Mouse (Mus musculus) cerebellum, adult 2 months (tissue): ENCODE measurements around the gene Fam151a. TPM values are rescaled to one million over a fixed set of nuclear protein-coding genes. Genes with fewer than 3 reads are reported as not detected.

Source experiments
- DNase-seq, 2 experiments: peaks; one replicate each; pipeline ENCODE4 v3.0.0; 2021
- H3K27ac ChIP-seq: fragments of 200-500 bp; 2 replicates; pipeline ENCODE4 v1.5.1; 2012; ENCODE audit warnings: low read length, control low read depth, inconsistent platforms; ENCODE audit not compliant: insufficient read depth
- H3K27me3 ChIP-seq: fragments of 200-500 bp; 2 replicates; pipeline ENCODE4 v1.6.1; 2012; ENCODE audit warnings: inconsistent platforms, mild to moderate bottlenecking, low read length, moderate library complexity; ENCODE audit not compliant: control insufficient read depth, insufficient read depth
- H3K4me1 ChIP-seq: fragments of 200-500 bp; 2 replicates; pipeline ENCODE4 v1.6.1; 2011; ENCODE audit warnings: low read length; ENCODE audit not compliant: control insufficient read depth, insufficient read depth
- H3K4me3 ChIP-seq: fragments of 200-500 bp; replicated peaks from 2 replicates; pipeline ENCODE3; 2011; ENCODE audit warnings: mild to moderate bottlenecking, low read depth, low read length, control low read depth; ENCODE audit not compliant: insufficient read depth
- CTCF ChIP-seq: fragments of 200-500 bp; IDR thresholded peaks from 2 replicates; pipeline ENCODE4 v1.5.1; 2011; ENCODE audit warnings: low read depth, mild to moderate bottlenecking, control low read depth, low read length, moderate library complexity, borderline replicate concordance; ENCODE audit not compliant: insufficient read depth
- POLR2A ChIP-seq: fragments of 200-500 bp; IDR thresholded peaks from 2 replicates; pipeline ENCODE4 v1.6.1; 2011; ENCODE audit warnings: low read length, control low read depth, borderline replicate concordance; ENCODE audit not compliant: insufficient read depth
- WGBS: fragments of 180-500 bp; shearing (Covaris S2); methylation state at CpG from one replicate; pipeline ENCODE4 v1.1.7; 2018; 5-methylcytosine and 5-hydroxymethylcytosine counted together
- polyA plus RNA-seq: library from polyadenylated mRNA; depleted of rRNA; stranded (reverse); fragments of >200 nt; gene quantifications from 2 replicates; pipeline ENCODE4 v1.2.3, GENCODE M21; 2012

The Fam151a gene
- polyA plus RNA-seq, 1 experiment, result not detected

DNA sequence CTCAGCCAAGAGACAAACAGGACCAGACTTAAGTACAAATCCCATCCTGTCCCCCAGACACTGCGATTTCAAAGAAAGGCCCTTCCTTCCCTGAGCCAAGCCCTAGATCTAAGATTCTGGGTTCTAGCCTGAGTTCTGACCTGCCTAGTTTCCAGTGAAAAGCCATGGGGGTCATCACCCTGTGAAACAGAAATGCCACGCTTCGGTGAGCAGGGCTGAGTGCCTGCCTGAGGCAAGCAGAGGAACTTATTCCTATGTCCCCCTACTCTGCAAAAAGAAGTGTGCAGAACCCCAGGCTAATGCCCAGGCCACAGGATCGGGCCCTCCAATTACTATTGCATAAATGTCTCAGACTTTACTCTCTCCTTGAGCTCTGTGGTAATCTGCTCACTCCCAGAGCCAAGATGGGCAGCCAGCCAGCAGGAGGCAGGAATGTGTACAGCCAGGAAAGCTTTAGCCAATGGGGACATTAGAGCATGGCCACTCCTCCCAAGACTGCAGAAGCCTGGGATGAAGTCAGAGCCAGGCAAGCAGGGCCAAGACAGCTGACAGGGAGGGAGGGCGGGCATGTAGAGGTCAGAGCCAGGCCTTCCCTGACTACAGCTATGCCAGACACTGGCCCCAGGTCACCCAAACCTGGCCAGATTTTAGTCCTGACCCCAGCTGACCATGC lies 44.6 kb downstream of the Fam151a start:
- Histone ChIP-seq H3K27ac (peak overlapping the region; percentile 23; the same call in 1 of the 2 replicates), H3K27me3 (no peaks in the 10 kb centered on the region), H3K4me3 (no peak overlapping the region), H3K4me1 (peaks cover 14% of the 10 kb centered on the region)
- 15% methylated on average over 5 of the region's 5 CpGs for WGBS
- TF ChIP-seq POLR2A (no peak), CTCF (no peak)
- peak; percentile 88 to 93 for DNase-seq

DNA sequence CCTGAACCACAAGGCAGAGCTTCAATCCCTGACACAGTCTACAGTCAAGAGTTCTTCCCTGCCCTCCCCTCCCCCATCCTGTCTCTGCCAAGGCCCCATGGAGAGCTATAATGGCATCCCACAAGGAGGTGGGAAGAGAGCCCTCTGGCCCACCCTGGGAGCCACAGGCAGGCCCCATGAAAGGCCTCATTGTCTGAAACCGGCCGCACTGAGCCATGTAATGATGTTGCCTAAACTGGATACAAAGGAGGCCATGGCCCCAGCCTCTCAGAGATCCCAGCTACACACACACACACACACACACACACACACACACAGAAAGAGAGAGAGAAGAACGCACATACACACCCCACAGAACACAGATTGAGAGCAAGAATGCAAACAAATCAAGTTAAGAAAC lies 46.4 kb downstream of the Fam151a start:
- H3K27me3 ChIP-seq, result no peaks in the 10 kb centered on the region
- TF ChIP-seq CTCF, result no peak
- no peak for TF ChIP-seq POLR2A
- peak; percentile 25 to 36 for DNase-seq
- H3K4me1 ChIP-seq, result peaks cover 15% of the 10 kb centered on the region
- H3K27ac ChIP-seq, result peak overlapping the region; percentile 16; the same call in 1 of the 2 replicates
- no peak overlapping the region for H3K4me3 ChIP-seq
- WGBS, result 65% methylated on average over 3 of the region's 3 CpGs

DNA sequence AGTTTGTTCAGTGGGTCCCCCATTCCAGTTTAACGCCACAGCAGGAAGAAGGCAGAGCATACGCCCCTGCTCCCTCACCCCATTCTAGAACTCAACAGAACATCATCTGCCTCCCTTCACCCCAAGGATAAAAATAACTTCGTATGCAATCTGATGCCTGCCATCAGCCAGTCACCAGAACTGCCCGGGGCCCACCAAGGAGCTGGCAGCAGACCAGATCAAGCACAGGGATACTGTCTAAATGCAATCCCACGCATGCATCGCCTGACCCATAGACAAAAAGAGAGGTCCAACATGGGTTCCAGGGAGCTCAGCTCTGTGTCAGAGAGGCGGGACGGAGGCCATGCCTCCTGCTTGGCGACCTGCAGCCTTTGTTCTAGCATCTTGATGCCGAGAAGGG lies 49.4 kb downstream of the Fam151a start:
- TF ChIP-seq POLR2A (no peak), CTCF (no peak)
- Histone ChIP-seq H3K27me3 (no peaks in the 10 kb centered on the region), H3K4me1 (peaks cover 16% of the 10 kb centered on the region), H3K4me3 (no peak overlapping the region), H3K27ac (no peak overlapping the region)
- WGBS, result 60% methylated on average over 10 of the region's 10 CpGs
- DNase-seq, result no peak

DNA sequence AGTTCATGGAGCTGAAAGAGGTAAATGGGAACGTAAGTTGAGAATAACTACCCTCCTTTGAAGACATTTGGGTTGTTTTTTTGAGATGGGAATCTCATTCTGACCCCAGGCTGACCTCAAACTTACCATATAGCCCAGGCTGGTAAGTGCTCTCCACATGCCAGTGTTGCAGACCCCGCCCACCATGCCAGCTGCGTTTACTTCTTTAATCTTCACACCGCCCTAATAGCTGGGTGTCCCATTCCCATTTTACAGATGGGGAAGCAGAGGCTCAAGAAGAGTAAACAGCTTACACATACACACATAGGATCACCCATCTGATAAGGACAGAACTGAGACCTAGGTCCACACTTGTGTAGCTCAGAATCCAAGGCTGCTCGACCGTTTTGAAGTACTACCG lies 51.1 kb downstream of the Fam151a start:
- TF ChIP-seq POLR2A, result no peak
- no peak for TF ChIP-seq CTCF
- no peak overlapping the region for H3K4me3 ChIP-seq
- H3K4me1 ChIP-seq, result peaks cover 7% of the 10 kb centered on the region
- no peaks in the 10 kb centered on the region for H3K27me3 ChIP-seq
- DNase-seq, result no peak
- WGBS, result 92% methylated on average over 7 of the region's 7 CpGs
- H3K27ac ChIP-seq, result no peak overlapping the region

DNA sequence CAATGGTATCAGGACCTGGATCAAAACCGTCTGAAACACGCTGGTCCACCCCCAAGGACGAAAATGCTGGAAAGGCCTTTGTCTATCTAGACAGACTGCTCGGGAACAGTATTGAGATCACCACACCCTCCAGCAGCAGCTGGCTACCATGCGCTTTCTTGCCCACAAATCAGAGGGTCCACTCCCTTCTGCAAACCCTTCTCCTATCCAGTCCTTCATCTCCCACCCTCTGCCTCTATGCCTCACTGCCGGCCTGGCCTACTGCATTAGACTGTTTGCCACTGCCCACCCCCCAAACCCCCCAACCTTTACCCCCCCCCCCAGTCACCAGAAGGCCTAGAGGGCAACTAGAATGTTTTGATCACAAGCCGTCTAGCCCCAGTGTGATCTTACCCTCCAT lies 51.7 kb downstream of the Fam151a start:
- WGBS, result 78% methylated on average over 7 of the region's 7 CpGs
- no peak for TF ChIP-seq CTCF
- no peak for TF ChIP-seq POLR2A
- no peaks in the 10 kb centered on the region for H3K27me3 ChIP-seq
- H3K4me3 ChIP-seq, result no peak overlapping the region
- no peak for DNase-seq
- peaks cover 7% of the 10 kb centered on the region for H3K4me1 ChIP-seq
- no peak overlapping the region for H3K27ac ChIP-seq

DNA sequence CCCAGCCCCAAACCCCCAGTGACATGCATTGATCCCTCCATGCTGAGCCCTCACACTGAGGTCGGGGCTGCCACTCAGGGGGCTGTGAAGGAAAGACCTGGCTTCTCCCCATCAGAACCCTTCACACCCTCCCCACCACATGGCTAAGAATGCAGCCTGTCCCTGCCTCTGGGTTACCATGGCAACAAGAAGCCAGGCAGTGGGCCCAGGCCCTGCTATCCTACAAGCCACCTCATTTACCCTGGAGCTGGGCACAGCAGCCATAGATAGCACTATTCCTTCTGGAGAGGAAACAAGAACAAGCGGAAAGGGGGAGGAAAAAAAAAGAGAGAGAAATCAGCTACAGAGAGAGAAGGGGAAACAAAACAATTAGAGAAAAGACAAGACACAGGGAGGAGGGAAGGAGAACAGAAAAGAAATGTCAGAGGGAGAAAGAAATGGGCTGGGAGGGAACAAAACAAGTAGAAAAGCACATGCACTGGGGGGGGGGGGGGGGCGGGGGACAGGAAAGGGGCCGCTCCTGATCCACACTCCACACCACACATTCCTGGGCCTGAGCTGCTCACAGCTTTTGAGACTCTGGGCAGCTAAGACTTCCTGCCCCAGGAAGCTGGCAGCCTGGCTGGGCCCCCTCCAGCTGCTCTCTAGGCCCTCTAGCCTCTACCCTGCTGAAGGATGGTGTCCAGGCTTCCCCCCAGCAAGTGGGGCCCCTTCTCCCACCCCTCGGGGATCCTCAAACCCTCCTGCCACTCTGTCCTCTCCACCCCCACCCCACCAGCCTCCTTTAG lies 52.3 kb downstream of the Fam151a start:
- Histone ChIP-seq H3K4me3 (no peak overlapping the region), H3K4me1 (peaks cover 7% of the 10 kb centered on the region), H3K27me3 (no peaks in the 10 kb centered on the region), H3K27ac (no peak overlapping the region)
- TF ChIP-seq CTCF, result no peak
- TF ChIP-seq POLR2A, result no peak
- peak; percentile 29 to 51 for DNase-seq
- WGBS, result 19% methylated on average over 3 of the region's 5 CpGs

DNA sequence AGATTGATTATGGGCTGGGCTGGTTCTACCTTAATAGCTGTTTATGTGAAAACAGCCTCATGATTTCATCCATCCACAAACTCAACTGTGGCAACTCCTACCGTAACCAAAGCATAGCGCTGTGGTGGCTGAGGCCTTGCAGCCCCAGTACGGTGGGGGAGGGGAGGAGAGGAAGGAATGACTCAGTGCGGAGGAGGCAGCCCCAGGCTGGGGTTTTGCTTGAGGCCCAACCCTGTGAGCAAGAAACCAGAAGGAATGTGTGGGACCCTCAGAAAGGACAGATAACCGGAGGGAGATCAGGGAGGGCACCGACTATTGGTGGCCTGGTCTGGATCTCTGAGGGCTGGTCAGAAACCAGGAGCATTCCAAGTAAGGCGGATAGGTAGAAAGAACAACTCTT lies 54.1 kb downstream of the Fam151a start:
- no peak for TF ChIP-seq POLR2A
- Histone ChIP-seq H3K4me3 (no peak overlapping the region), H3K4me1 (peaks cover 7% of the 10 kb centered on the region), H3K27ac (no peak overlapping the region), H3K27me3 (no peaks in the 10 kb centered on the region)
- 88% methylated on average over 7 of the region's 7 CpGs for WGBS
- no peak for DNase-seq

DNA sequence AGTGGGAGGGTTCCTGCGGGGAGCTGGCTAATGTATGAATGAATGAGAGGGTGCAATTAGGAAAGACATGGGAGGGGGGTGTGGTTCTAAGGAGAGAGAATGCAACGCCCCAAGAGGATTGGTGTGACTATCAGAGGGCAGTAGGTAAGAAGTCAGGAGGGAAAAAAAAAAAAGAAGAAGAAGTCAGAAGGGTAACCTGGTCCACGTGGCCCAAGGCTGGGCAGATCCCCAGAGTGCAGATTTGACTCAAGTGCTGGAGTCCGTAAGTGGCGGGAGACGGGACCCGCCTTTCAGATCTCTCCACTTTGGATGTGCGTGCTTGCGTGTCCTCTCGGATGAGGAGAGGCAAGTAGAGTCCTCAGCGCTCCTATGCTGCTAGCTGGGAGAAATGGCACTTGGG lies 54.9 kb downstream of the Fam151a start:
- DNase-seq, result no peak
- TF ChIP-seq CTCF, result no peak
- TF ChIP-seq POLR2A, result no peak

More for the DNA sequence above, 54.9 kb downstream of the Fam151a start:
- Histone ChIP-seq H3K4me3 (no peak overlapping the region), H3K27ac (no peak overlapping the region), H3K4me1 (peaks cover 7% of the 10 kb centered on the region), H3K27me3 (no peaks in the 10 kb centered on the region)
- 88% methylated on average over 11 of the region's 11 CpGs for WGBS
